Mouse (Mus musculus) thymus, adult 2 months (tissue): ENCODE measurements at regions not wholly inside any gene's neighbourhood (a gene's known extent, or its start where the extent isn't known, plus 50 kb on each side); places are given as distances from the start of the nearest gene placed in this dataset.

ENCODE experiments used
- CTCF ChIP-seq: fragments of 200-500 bp; IDR thresholded peaks from 2 replicates; pipeline ENCODE4 v1.5.1; 2012; ENCODE audit warnings: mild to moderate bottlenecking, control low read depth, low read length, moderate library complexity, borderline replicate concordance; ENCODE audit not compliant: control insufficient read depth, poor library complexity, insufficient read depth; ENCODE audit errors: extremely low read depth
- POLR2A ChIP-seq: fragments of 200-500 bp; IDR thresholded peaks from 2 replicates; pipeline ENCODE4 v1.6.1; 2012; ENCODE audit warnings: mild to moderate bottlenecking, low read length, control low read depth, moderate library complexity; ENCODE audit not compliant: control insufficient read depth, poor library complexity, insufficient read depth; ENCODE audit errors: extremely low read depth

GRCm38 (mm10) chr5:100255276-100255675 is 95.7 kb upstream of the Tmem150c start:
- TF ChIP-seq POLR2A (no peak), CTCF (no peak)
